Mouse (Mus musculus): ENCODE results near the gene Rab5if. TPM values are rescaled to one million over a fixed set of nuclear protein-coding genes. Genes with fewer than 3 reads are reported as not detected.
"Not testable (repeated sequence)": the region's sequence is repeated elsewhere in the genome, so short reads cannot be mapped to it uniquely, and the experiment has no call there.

Rab5if gene
- polyA plus RNA-seq, 1 experiment from 2014 or later: 176 TPM

DNA sequence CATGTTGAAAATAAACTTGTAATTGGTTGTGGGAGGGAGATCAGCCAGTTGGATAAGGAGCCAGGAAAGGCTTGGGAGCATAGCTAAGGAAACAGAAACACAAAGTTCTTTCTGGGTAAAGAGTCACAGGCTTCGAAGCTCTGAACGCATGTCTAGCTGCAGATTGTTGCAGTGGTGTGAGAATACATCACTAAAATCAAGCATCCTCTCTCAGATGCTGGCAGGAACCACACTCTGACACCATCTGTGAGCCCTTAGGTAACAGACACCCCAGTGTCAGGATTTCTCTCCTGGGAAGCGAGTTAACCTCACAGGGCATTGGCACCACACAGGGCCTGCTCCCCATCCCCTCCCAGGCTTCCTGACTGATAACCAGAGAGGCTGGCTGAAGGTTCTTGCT is 52.6 kb downstream of the Rab5if start:
- WGBS: 81% methylated on average over 3 of the region's 3 CpGs
- no peak for ATAC-seq (ENCODE audit: low FRiP score, low read depth)
- H3K4me3 ChIP-seq: no peak overlapping the region
- H3K9ac ChIP-seq (replicated peaks): no peak overlapping the region
- H3K36me3 ChIP-seq: no peaks in the 10 kb centered on the region
- H3K4me2 ChIP-seq (replicated peaks): no peak overlapping the region
- H3K27me3 ChIP-seq: no peaks in the 10 kb centered on the region
- no peaks in the 10 kb centered on the region for H3K9me3 ChIP-seq
- no peaks in the 10 kb centered on the region for H3K4me1 ChIP-seq
- H3K27ac ChIP-seq (replicated peaks): no peak overlapping the region

DNA sequence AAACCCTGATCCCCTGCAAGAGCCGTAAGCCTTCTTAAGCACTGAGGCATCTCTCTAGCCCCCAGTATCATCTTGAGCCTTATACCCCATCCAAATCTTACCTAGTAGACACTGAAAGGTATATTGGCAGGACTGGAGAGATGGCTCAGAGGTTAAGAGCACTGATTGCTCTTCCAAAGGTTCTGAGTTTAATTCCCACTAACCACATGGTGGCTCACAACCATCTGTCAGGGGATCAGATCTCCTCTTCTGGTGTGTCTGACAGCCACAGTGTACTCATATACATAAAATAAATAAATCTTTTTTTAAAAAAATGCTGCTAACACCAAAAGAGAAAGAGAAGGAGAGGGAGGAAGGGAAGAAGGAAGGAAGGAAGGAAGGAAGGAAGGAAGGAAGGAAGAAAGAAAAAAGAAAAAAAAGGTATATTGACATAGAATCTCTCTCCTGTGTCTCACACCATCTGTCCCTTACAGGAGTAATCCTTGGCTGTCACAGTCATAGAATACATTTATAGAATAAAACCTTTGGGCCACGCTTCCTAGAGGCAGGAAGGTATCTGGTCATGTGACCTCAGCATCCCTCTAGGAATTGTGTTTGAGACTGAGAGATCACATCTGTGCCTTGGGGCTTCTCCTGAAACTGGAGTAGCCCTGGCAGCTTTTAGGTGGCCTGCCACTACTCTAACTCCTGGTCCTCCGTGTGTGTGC is 53.6 kb downstream of the Rab5if start:
- 79% methylated on average over 3 of the region's 3 CpGs for WGBS

DNA sequence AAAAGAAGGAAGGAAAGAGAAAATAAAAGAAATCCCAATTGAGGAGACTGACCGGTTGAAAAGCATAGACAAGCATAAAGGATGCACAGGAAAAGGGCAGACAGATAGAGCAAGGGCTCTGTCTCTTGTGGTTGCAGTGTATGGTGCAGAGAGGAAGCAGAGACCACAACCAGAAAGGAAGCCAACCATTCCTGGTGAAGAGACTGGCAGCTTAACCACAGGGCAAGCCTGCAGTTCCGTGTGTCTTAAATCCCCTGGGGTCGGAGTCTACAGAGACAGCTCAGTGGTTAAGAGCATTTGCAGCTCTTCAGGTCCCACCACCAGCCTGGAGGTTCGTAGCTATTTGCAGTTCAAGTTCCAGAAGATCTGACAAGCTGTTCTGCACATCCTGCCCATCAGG is 55.6 kb downstream of the Rab5if start:
- Histone ChIP-seq H3K4me1 (no peaks in the 10 kb centered on the region), H3K36me3 (no peaks in the 10 kb centered on the region), H3K9ac (replicated peaks) (no peak overlapping the region), H3K4me3 (no peak overlapping the region), H3K27ac (replicated peaks) (no peak overlapping the region), H3K4me2 (replicated peaks) (no peak overlapping the region), H3K27me3 (no peaks in the 10 kb centered on the region), H3K9me3 (no peaks in the 10 kb centered on the region)
- WGBS: 81% methylated on average over 4 of the region's 4 CpGs
- ATAC-seq (ENCODE audit: low FRiP score, low read depth): no peak

More for the DNA sequence above, 53.6 kb downstream of the Rab5if start:
- Histone ChIP-seq H3K9ac (replicated peaks) (no peak overlapping the region), H3K4me1 (no peaks in the 10 kb centered on the region), H3K9me3 (no peaks in the 10 kb centered on the region), H3K36me3 (no peaks in the 10 kb centered on the region), H3K27ac (replicated peaks) (no peak overlapping the region), H3K27me3 (no peaks in the 10 kb centered on the region), H3K4me2 (replicated peaks) (no peak overlapping the region), H3K4me3 (no peak overlapping the region)
- ATAC-seq (ENCODE audit: low FRiP score, low read depth): no peak

DNA sequence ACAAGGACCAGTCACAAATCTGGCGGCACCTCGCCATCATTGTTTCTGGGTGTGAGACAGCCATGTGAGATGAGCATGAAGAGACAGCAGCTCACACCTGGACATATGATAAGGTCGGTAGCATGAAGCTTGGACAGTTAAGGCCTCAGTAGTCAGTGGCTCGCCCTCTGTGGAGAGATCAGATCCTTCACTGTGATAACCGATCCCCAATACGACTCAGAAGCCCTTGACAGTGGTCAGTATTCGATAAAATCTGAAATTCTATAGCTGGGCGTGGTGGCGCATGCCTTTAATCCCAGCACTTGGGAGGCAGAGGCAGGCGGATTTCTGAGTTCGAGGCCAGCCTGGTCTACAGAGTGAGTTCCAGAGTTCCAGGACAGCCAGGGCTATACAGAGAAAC is 56.3 kb downstream of the Rab5if start:
- H3K4me1 ChIP-seq; H3K36me3 ChIP-seq; H3K4me2 ChIP-seq (replicated peaks); H3K9ac ChIP-seq (replicated peaks); ATAC-seq (ENCODE audit: low FRiP score, low read depth); H3K27ac ChIP-seq (replicated peaks); H3K4me3 ChIP-seq; H3K9me3 ChIP-seq; H3K27me3 ChIP-seq: not testable (repeated sequence)
- 96% methylated on average over 11 of the region's 11 CpGs for WGBS

DNA sequence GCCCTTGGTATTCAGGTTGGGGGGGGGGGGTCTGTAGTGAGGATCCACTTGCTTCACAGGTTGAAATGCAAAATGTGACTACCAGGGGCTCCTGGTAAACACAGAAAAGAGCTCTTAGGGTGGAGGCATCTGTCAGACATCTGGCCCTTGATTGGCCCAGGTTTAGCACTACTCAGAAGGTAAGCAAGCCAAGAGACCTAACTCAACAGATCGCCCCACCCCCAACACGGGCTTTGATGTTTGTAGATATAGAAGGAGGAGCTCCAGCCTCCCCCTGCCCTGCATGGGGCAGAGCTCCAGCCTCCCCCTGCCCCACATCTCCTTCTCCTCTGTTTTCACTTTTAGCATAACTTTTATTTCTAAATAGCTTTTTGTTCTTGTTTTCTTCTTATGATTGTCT is 56.9 kb downstream of the Rab5if start:
- no peaks in the 10 kb centered on the region for H3K36me3 ChIP-seq
- no peaks in the 10 kb centered on the region for H3K9me3 ChIP-seq
- no peak overlapping the region for H3K27ac ChIP-seq (replicated peaks)
- no peaks in the 10 kb centered on the region for H3K27me3 ChIP-seq
- H3K4me3 ChIP-seq: no peak overlapping the region
- ATAC-seq (ENCODE audit: low FRiP score, low read depth): no peak
- no peaks in the 10 kb centered on the region for H3K4me1 ChIP-seq
- 88% methylated on average over 2 of the region's 2 CpGs for WGBS
- no peak overlapping the region for H3K4me2 ChIP-seq (replicated peaks)
- no peak overlapping the region for H3K9ac ChIP-seq (replicated peaks)

DNA sequence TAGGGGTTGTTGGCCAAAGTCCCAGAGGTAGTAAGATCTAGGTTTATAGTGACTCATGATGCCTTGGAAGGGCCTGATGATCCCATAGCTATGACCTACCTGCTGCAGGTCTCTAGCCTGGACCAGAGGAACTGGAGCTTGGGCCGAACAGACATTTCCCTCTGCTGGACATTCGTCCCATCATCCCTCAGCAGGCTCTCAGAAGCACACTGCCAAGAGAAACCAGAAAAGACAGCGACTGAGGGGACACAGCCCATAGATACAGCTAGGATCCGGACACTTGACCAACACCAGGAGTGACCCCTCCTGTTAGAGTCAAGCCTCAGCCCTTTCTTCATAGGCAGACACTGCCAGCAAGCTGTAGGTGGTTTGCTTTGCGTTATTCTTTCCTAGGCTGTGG is 60.1 kb downstream of the Rab5if start:
- H3K36me3 ChIP-seq: 0 out of 2 replicates have a peak, but pooled peaks cover 5% of the 10 kb centered on the region
- no peak overlapping the region for H3K4me3 ChIP-seq
- H3K4me2 ChIP-seq (replicated peaks): no peak overlapping the region
- 86% methylated on average over 5 of the region's 5 CpGs for WGBS
- ATAC-seq (ENCODE audit: low FRiP score, low read depth): no peak
- H3K9me3 ChIP-seq: no peaks in the 10 kb centered on the region
- H3K9ac ChIP-seq (replicated peaks): no peak overlapping the region
- H3K27ac ChIP-seq (replicated peaks): no peak overlapping the region
- no peaks in the 10 kb centered on the region for H3K27me3 ChIP-seq
- no peaks in the 10 kb centered on the region for H3K4me1 ChIP-seq

Other genes with a start within 250 kb of the Rab5if start
- gene Dlgap4, start 249.4 kb upstream of the Rab5if start, polyA plus RNA-seq (2016; fragmentation: Nextera tagmentation; extraction: Ambion mirVana): 190 and 195 TPM in 2 replicates
- gene Myl9, start 87.7 kb upstream of the Rab5if start, polyA plus RNA-seq (2016; fragmentation: Nextera tagmentation; extraction: Ambion mirVana): 107 and 144 TPM in 2 replicates
- gene Tgif2, start 23.1 kb upstream of the Rab5if start, polyA plus RNA-seq (2016; fragmentation: Nextera tagmentation; extraction: Ambion mirVana): 75.2 and 76.9 TPM in 2 replicates
- 11.6 and 12.4 TPM in 2 replicates for gene 4930518I15Rik, start 5.2 kb upstream of the Rab5if start, polyA plus RNA-seq (2016; fragmentation: Nextera tagmentation; extraction: Ambion mirVana)
- 0.34 and 0.37 TPM in 2 replicates for gene Sla2, start 24.1 kb downstream of the Rab5if start, polyA plus RNA-seq (2016; fragmentation: Nextera tagmentation; extraction: Ambion mirVana)
- gene Ndrg3, start 128.9 kb downstream of the Rab5if start, polyA plus RNA-seq (2016; fragmentation: Nextera tagmentation; extraction: Ambion mirVana): 51.6 and 53.8 TPM in 2 replicates
- 44.5 and 45.0 TPM in 2 replicates for gene Dsn1, start 144.0 kb downstream of the Rab5if start, polyA plus RNA-seq (2016; fragmentation: Nextera tagmentation; extraction: Ambion mirVana)
- gene Soga1, start 216.1 kb downstream of the Rab5if start, polyA plus RNA-seq (2016; fragmentation: Nextera tagmentation; extraction: Ambion mirVana): 6.9 and 7.3 TPM in 2 replicates
- gene Tldc2, start 223.9 kb downstream of the Rab5if start, polyA plus RNA-seq (2016; fragmentation: Nextera tagmentation; extraction: Ambion mirVana): not detected in 2 replicates

All from midbrain, embryonic 12.5 days (tissue).